Mouse (Mus musculus) cortical plate, adult 2 months (tissue): ENCODE results near the gene Arf1.

Source experiments
- CTCF ChIP-seq: fragments of 200-500 bp; IDR thresholded peaks from 2 replicates; pipeline ENCODE4 v1.5.1; 2011; ENCODE audit warnings: mild to moderate bottlenecking, control low read depth, low read length; ENCODE audit not compliant: insufficient read depth; ENCODE audit errors: extremely low read depth
- POLR2A ChIP-seq: fragments of 200-500 bp; IDR thresholded peaks from 2 replicates; pipeline ENCODE4 v1.6.1; 2011; ENCODE audit warnings: mild to moderate bottlenecking, low read length, control low read depth; ENCODE audit not compliant: insufficient read depth; ENCODE audit errors: extremely low read depth

GRCm38 (mm10) chr11:59228122-59228953 is at the start of gene Arf1:
- TF ChIP-seq POLR2A = peak; percentile 68
- no peak for TF ChIP-seq CTCF
